Mouse (Mus musculus) bone marrow macrophage, adult 2 months (primary cell): ENCODE data around the gene Rasgef1b. TPM values are rescaled to one million over a fixed set of nuclear protein-coding genes. Genes with fewer than 3 reads are reported as not detected.

Experiments used
- H3K27ac ChIP-seq: 2 replicates; pipeline ENCODE4 v1.5.1; 2012; ENCODE audit warnings: low read depth, low read length; ENCODE audit not compliant: insufficient read depth
- H3K4me1 ChIP-seq: 2 replicates; pipeline ENCODE4 v1.6.1; 2012; ENCODE audit warnings: low read length; ENCODE audit not compliant: control insufficient read depth, insufficient read depth
- H3K4me3 ChIP-seq: 2 replicates; pipeline ENCODE4 v1.5.1; 2012; ENCODE audit warnings: mild to moderate bottlenecking, low read length, moderate library complexity; ENCODE audit not compliant: insufficient read depth
- CTCF ChIP-seq: IDR thresholded peaks from 2 replicates; pipeline ENCODE4 v1.5.1; 2012; ENCODE audit warnings: low read depth, mild to moderate bottlenecking, low read length, moderate library complexity
- POLR2A ChIP-seq: IDR thresholded peaks from 2 replicates; pipeline ENCODE4 v1.6.1; 2012; ENCODE audit warnings: mild to moderate bottlenecking, low read depth, low read length, borderline replicate concordance
- polyA plus RNA-seq: library from polyadenylated mRNA; stranded (reverse); fragments of >200 nt; gene quantifications from 2 replicates; pipeline ENCODE4 v1.2.4, GENCODE M21; 2012; ENCODE audit not compliant: missing spikeins, insufficient read depth, insufficient read length

Gene Rasgef1b
- polyA plus RNA-seq, 1 experiment: 46.5 TPM

DNA sequence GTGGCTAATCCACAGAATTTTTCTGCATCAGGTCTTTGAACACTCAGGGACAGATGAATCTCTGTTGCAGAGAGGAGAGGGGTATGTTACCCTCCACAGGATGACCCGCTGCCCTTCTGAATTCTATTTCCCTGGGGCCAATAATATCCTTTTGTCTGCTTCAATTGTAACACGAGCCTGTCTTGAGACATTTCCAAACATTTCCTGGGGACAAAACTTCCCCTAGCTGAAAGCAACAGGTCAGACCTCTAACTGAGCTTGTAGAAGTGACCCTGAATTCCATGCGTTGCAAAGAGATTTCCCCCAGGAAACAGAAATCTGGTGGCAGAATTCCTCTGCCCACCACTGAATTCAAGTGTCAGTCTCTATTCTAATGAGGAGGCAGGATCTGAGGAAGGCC, 169.1 kb downstream of the Rasgef1b start:
- TF ChIP-seq POLR2A (no peak), CTCF (no peak)
- Histone ChIP-seq H3K4me1 (no peaks in the 10 kb centered on the region; the same call in 1 of the 2 replicates), H3K4me3 (no peak overlapping the region), H3K27ac (no peak overlapping the region)

DNA sequence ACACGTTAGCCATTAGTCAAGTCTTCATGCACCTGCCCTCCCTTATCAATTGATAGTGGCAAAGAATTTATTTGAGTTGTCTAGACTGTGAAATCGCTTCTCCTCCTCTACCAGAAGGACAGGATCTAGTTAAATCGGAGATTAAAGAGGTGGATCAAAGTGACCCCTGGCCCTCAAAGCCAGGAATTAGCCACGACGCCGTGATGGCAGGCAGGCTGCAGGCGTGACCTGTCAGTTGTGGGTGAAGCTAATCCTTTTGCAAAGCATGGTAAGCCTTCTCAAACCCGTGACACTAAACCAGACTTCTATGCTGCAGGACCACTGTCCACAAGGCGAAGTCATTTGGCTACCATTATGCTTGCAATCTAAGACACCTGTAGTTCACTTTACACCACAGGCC, 170.6 kb downstream of the Rasgef1b start:
- no peak for TF ChIP-seq POLR2A
- no peak for TF ChIP-seq CTCF
- Histone ChIP-seq H3K27ac (no peak overlapping the region), H3K4me1 (no peaks in the 10 kb centered on the region; the same call in 1 of the 2 replicates), H3K4me3 (no peak overlapping the region)

DNA sequence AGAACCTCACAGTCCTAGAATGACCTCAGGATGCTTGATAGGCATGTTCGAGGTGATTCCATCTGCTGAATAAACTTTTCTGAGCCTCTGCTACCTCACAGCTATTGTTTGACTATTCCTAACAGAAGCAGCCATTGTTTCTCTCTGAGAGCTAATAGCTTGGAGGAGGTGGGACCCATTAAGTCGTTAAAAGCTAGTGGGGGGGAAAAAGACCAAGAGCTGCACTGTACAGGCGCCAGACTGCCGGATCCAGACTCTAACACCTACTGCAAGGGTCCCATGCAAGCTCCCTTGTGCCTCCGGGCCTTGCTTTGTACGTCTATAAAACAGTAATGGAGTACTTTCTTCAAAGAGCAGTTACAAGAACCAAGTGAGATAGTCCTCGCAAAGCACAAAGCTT, 176.2 kb downstream of the Rasgef1b start:
- Histone ChIP-seq H3K4me1 (no peaks in the 10 kb centered on the region), H3K27ac (no peak overlapping the region), H3K4me3 (no peak overlapping the region)
- TF ChIP-seq CTCF: no peak
- no peak for TF ChIP-seq POLR2A

DNA sequence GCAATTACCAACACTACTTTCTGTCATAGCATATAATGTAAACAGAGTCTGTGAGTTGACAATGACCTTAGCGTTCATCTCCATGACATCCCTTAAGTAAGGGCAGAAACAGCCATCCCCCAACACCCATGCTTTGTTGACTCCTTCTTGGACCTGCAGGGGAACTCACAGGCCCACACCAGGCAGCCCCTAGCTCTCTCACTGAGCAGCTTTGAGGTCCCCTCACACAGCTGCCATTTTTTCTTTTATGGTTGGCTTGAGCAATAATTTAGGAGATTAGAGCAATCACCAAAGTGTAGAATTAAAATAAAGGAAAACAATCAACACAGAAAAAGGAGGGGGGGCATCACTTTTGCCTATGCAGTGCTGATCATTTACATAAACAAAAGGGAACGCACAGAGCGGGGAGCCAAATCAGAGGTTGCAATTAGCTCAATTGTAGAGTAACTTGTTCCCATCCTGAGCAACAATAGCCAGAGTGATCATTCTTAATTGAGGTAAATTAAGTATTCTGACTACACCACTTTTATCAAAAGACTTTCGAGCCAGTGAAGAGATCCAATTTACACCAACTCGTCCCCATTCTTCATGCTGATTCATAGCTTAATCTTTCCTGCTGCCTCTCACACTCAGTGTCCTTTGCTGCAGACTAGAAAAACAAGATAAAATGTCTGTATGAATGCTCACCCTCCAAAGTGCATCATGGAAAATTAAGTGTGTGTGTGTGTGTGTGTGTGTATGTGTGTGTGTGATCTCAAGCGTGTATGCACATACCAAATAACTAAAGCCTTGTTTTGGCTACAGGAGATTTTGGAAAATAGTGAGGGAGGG, 184.0 kb downstream of the Rasgef1b start:
- H3K27ac ChIP-seq: no peak overlapping the region
- no peak for TF ChIP-seq POLR2A
- TF ChIP-seq CTCF: no peak
- no peak overlapping the region for H3K4me3 ChIP-seq
- peaks cover 4% of the 10 kb centered on the region for H3K4me1 ChIP-seq

DNA sequence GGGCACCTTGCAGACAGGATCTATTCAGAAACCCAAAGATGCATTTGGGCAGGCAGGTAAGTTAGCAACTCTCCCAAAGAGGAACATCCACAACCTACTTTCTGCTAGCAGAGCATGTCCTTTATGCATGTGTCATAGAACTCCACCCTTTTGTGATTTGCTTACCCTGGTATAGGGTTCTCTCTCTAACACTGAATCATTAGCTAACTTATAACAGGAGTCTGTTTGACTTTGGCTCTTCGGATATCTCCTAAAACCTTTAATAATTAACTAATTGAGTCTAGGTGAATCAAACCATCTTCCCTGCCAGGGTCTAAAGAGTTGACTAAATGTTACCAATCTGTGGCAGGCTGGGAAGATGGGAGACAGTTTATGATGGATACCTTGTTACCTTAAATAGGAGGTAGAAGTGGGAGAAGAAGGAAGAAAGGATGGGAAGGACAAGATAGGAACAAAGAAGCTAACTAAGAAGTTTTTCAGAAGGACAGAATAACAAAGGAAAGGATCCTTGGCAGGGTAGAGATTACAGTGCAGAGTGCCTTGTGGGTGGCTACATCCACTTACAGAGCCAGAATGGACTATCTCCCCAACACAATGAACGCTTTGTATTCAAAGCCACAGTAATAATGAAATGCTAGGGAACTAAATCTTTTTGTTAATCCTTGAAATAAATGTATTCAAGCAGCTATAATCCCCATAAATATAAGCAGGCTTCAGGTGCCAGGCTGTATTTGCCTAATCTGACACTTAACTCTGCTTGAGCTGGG, 186.7 kb downstream of the Rasgef1b start:
- H3K27ac ChIP-seq: no peak overlapping the region
- H3K4me3 ChIP-seq: no peak overlapping the region

DNA sequence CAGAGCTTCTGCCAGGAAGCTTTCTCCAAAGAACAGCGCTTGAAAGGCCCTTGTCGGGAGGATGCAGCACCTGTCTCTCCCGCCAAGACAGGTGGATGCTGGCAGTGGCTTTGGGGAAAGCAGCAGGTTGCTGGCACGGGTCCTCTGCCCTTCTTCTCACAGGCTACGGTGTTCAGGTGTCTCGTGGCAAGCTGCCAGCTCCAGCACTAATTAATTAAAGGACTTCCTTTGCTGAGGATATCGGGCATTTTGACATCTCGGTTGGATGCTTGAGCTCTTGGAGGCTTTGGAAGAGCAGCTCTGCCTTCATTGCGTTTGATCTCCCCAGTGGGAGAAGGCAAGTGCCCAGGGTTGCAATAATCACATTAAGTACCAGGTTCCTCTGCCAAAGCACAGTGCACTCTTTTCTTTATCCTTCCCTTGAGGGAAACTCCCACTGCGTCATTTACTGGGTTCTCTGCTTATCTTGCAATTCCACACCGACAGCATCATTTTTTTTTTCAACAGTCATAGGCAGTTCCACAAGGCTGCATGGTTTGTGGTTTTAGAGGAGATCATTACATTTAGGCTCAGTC, 187.5 kb downstream of the Rasgef1b start:
- Histone ChIP-seq H3K4me3 (no peak overlapping the region), H3K27ac (no peak overlapping the region), H3K4me1 (peaks cover 4% of the 10 kb centered on the region)
- TF ChIP-seq POLR2A (no peak), CTCF (no peak)

More for the DNA sequence above, 186.7 kb downstream of the Rasgef1b start:
- no peak for TF ChIP-seq POLR2A
- TF ChIP-seq CTCF: no peak
- peaks cover 4% of the 10 kb centered on the region for H3K4me1 ChIP-seq

DNA sequence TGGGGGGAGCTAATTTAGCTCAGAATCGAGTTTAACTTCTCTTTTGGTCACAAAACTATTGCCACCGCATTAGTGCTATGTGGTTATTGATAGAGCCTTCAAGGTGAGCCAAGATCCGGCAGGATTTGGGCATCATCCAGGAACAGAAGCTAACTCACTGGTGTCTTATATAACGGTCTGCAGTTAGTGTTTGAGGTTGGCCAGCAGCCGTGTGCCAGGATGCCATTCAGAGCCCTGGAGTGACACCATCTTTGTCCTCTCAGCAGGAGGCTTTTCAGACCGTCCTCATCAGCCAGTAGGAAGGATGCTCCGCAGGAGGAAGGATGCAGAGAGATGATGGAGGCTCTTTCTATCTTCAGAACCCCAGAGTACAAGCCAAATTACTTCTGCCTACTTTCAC, 195.4 kb downstream of the Rasgef1b start:
- no peak overlapping the region for H3K4me3 ChIP-seq
- no peak overlapping the region for H3K27ac ChIP-seq
- TF ChIP-seq POLR2A (no peak), CTCF (no peak)
- no peaks in the 10 kb centered on the region for H3K4me1 ChIP-seq

DNA sequence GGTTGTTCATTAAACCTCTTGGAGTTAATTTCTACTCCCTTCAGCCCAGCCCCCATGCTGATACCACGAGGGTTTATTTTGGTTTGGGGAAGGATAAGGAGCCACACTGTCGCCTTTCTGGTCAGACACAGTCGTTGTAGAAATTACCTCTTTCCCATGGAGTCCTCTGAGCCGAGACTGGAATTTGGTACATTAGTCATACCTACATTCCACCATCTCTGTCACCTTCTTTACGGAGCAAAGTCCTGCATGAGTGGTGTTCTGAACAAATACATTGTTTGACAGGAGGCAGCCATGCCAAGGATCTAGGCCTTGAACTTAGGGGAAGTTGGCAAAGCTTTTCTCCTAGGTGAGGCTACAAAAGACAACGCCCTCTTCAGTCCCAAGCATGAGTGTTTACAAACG, 202.1 kb downstream of the Rasgef1b start:
- no peak overlapping the region for H3K27ac ChIP-seq
- H3K4me1 ChIP-seq: peaks cover 17% of the 10 kb centered on the region
- TF ChIP-seq POLR2A (no peak), CTCF (no peak)
- H3K4me3 ChIP-seq: no peak overlapping the region

DNA sequence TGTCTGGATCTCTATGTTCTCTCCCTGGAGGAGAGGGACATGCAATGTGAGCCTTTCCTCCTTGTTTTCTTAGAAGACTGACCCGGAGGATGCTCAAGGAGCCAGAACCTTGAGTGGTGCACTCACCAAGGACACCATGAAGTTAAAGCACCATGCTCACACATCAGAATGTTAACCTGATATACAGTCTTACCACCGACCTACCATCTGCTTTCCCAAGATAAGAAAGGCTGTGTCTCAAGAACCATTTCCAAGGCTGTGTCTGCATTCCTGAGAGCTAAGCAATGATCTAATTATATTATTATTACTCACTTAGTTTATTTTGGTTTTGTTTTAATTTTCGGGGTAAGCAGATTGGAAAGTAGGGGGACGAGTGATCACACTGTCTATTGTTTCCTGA, 203.2 kb downstream of the Rasgef1b start:
- Histone ChIP-seq H3K4me1 (peaks cover 25% of the 10 kb centered on the region), H3K27ac (no peak overlapping the region)
- TF ChIP-seq CTCF (no peak), POLR2A (no peak)

DNA sequence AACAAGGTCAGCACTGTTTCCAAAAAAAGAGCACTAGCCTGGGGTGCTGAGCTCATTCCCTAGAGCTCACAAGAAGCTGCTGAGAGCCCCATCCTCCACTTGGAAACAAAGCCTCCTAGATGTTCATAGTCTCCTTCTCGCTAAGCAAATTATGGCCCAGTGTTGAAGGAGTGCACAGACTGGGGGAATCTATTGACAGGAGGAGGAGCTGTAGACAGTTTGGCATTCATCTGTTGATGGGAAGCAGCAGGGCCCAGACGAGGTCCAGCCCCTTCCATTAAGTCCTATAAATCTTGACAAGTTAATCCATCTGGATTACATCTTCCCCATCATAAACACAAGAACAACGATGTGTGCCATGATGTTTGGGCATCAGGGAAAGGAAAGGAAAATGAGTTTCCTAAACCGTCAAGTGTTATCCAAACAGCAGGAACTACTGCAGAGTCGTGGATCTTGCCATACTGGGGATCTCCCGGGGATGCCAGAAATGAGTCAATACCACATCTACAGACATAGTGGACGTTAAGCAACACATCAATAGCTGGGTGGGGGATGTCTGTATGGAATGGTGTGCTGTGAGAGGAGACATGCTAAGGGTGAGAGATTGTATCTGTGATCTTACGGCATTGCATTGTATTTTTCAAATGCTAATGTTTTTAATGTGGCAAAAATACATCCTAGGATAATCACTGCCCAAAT, 206.1 kb downstream of the Rasgef1b start:
- Histone ChIP-seq H3K4me1 (peaks cover 39% of the 10 kb centered on the region), H3K4me3 (no peak overlapping the region), H3K27ac (peak overlapping the region; percentile 79; the same call in 1 of the 2 replicates)
- TF ChIP-seq CTCF (no peak), POLR2A (no peak)

More for the DNA sequence above, 203.2 kb downstream of the Rasgef1b start:
- H3K4me3 ChIP-seq: no peak overlapping the region
